Mouse (Mus musculus) hindbrain, embryonic 15.5 days (tissue): ENCODE measurements around the gene Elovl2. TPM values are rescaled to one million over a fixed set of nuclear protein-coding genes. Genes with fewer than 3 reads are reported as not detected.
"Not testable (repeated sequence)": the region's sequence is repeated elsewhere in the genome, so short reads cannot be mapped to it uniquely, and the experiment has no call there.

Experiments used
- ATAC-seq: fragments of 200-750 bp; cut with Nextera tagmentation; 2 replicates; pipeline ENCODE4 v1.8.0; 2017; ENCODE audit warnings: low read depth, moderate number of reproducible peaks, moderate TSS enrichment; ENCODE audit not compliant: low FRiP score
- H3K27ac ChIP-seq: fragments of 300-500 bp; sonication (generic); replicated peaks from 2 replicates; pipeline ENCODE4 v1.5.1; 2015; ENCODE audit warnings: mild to moderate bottlenecking, inconsistent platforms
- H3K27me3 ChIP-seq: fragments of 300-500 bp; sonication (generic); 2 replicates; pipeline ENCODE4 v1.6.1; 2015; ENCODE audit warnings: control low read depth, inconsistent platforms
- H3K36me3 ChIP-seq: fragments of 300-500 bp; sonication (generic); 2 replicates; pipeline ENCODE4 v1.6.1; 2015; ENCODE audit warnings: control low read depth, inconsistent platforms
- H3K4me1 ChIP-seq: fragments of 300-500 bp; sonication (generic); replicated peaks from 2 replicates; pipeline ENCODE4 v1.6.1; 2015; ENCODE audit warnings: control low read depth, inconsistent platforms
- H3K4me2 ChIP-seq: fragments of 300-500 bp; sonication (generic); 2 replicates; pipeline ENCODE4 v1.6.1; 2015; ENCODE audit warnings: moderate library complexity, mild to moderate bottlenecking, inconsistent platforms
- H3K4me3 ChIP-seq: fragments of 300-500 bp; sonication (generic); 2 replicates; pipeline ENCODE4 v1.5.1; 2015; ENCODE audit warnings: mild to moderate bottlenecking, inconsistent platforms
- H3K9ac ChIP-seq: fragments of 300-500 bp; sonication (generic); 2 replicates; pipeline ENCODE4 v1.6.1; 2015; ENCODE audit warnings: inconsistent platforms
- H3K9me3 ChIP-seq: fragments of 300-500 bp; sonication (generic); 2 replicates; pipeline ENCODE4 v1.6.1; 2016; ENCODE audit warnings: control low read depth, inconsistent platforms
- WGBS: fragments of 180-500 bp; shearing (Covaris S2); methylation state at CpG from one replicate; pipeline ENCODE4 v1.1.7; 2015; 5-methylcytosine and 5-hydroxymethylcytosine counted together
- polyA plus RNA-seq: library from polyadenylated mRNA; unstranded; fragments of >200 nt; fragmentation: Nextera tagmentation; extraction: Ambion mirVana; gene quantifications from 2 replicates; pipeline ENCODE4 v1.2.1, GENCODE M21; 2015

The Elovl2 gene
- 35.8 and 40.2 TPM in 2 replicates for polyA plus RNA-seq

- Histone ChIP-seq H3K27ac (peak within 1 kb of the TSS; percentile 80), H3K4me1 (peaks cover 13% of the 10 kb centered on the region), H3K4me2 (peak within 1 kb of the TSS; percentile 59), H3K9ac (peak within 1 kb of the TSS; percentile 78), H3K27me3 (no peaks in the 10 kb centered on the region), H3K9me3 (no peaks in the 10 kb centered on the region), H3K36me3 (no peaks in the 10 kb centered on the region), H3K4me3 (peak within 1 kb of the TSS; percentile 88)
- peak; percentile 95 for ATAC-seq
- 3% methylated on average over 23 of the region's 77 CpGs for WGBS
These were observed at the start of gene Elovl2 for GRCm38 (mm10) chr13:41220304-41220834. Gene Elovl2, minus strand, starts transcription at chr13:41220405.

GRCm38 (mm10) chr13:41267827-41268408 lies 47.7 kb upstream of the Elovl2 start:
- 0 out of 2 replicates have a peak, but pooled peaks cover 4% of the 10 kb centered on the region for H3K36me3 ChIP-seq
- H3K4me2 ChIP-seq: no peak overlapping the region
- H3K27me3 ChIP-seq: no peaks in the 10 kb centered on the region
- no peak overlapping the region for H3K9ac ChIP-seq
- H3K9me3 ChIP-seq: no peaks in the 10 kb centered on the region
- no peak overlapping the region for H3K4me3 ChIP-seq
- ATAC-seq: peak; percentile 73
- H3K27ac ChIP-seq: no peak overlapping the region
- H3K4me1 ChIP-seq: peaks cover 5% of the 10 kb centered on the region; the same call in 1 of the 2 replicates
- 19% methylated on average over 7 of the region's 7 CpGs for whole genome bisulfite sequencing

GRCm38 (mm10) chr13:41263304-41264006 lies 43.2 kb upstream of the Elovl2 start:
- no peak for ATAC-seq
- WGBS: 92% methylated on average over 5 of the region's 5 CpGs
- H3K27ac ChIP-seq: no peak overlapping the region
- no peak overlapping the region for H3K4me2 ChIP-seq
- H3K9me3 ChIP-seq: no peaks in the 10 kb centered on the region
- H3K36me3 ChIP-seq: no peaks in the 10 kb centered on the region
- no peak overlapping the region for H3K4me3 ChIP-seq
- H3K9ac ChIP-seq: no peak overlapping the region
- peaks cover 5% of the 10 kb centered on the region; the same call in 1 of the 2 replicates for H3K4me1 ChIP-seq
- H3K27me3 ChIP-seq: no peaks in the 10 kb centered on the region

GRCm38 (mm10) chr13:41261617-41262016 lies 41.4 kb upstream of the Elovl2 start:
- not testable (repeated sequence) for H3K4me1 ChIP-seq, H3K27me3 ChIP-seq, ATAC-seq, H3K36me3 ChIP-seq, H3K27ac ChIP-seq, H3K4me3 ChIP-seq, H3K9me3 ChIP-seq, H3K4me2 ChIP-seq, H3K9ac ChIP-seq
- WGBS: 95% methylated on average over 8 of the region's 8 CpGs

- no peaks in the 10 kb centered on the region for H3K27me3 ChIP-seq
- ATAC-seq: no peak
- no peaks in the 10 kb centered on the region for H3K36me3 ChIP-seq
- no peak overlapping the region for H3K27ac ChIP-seq
- H3K4me2 ChIP-seq: no peak overlapping the region
- H3K9ac ChIP-seq: no peak overlapping the region
- WGBS: 83% methylated on average over 4 of the region's 4 CpGs
- no peak overlapping the region for H3K4me3 ChIP-seq
- H3K9me3 ChIP-seq: no peaks in the 10 kb centered on the region
- H3K4me1 ChIP-seq: no peaks in the 10 kb centered on the region
These were observed 37.6 kb upstream of the Elovl2 start for GRCm38 (mm10) chr13:41257851-41258250.

- Histone ChIP-seq H3K4me1 (peaks cover 4% of the 10 kb centered on the region), H3K9ac (no peak overlapping the region), H3K27ac (no peak overlapping the region), H3K4me3 (no peak overlapping the region), H3K36me3 (no peaks in the 10 kb centered on the region), H3K4me2 (no peak overlapping the region), H3K27me3 (no peaks in the 10 kb centered on the region), H3K9me3 (no peaks in the 10 kb centered on the region)
- 96% methylated on average over 3 of the region's 3 CpGs for WGBS
- ATAC-seq: no peak
These were observed 36.8 kb upstream of the Elovl2 start for GRCm38 (mm10) chr13:41256962-41257361.

- no peaks in the 10 kb centered on the region for H3K9me3 ChIP-seq
- no peak overlapping the region for H3K9ac ChIP-seq
- no peak for ATAC-seq
- no peak overlapping the region for H3K27ac ChIP-seq
- no peaks in the 10 kb centered on the region for H3K27me3 ChIP-seq
- H3K4me3 ChIP-seq: no peak overlapping the region
- no peak overlapping the region for H3K4me2 ChIP-seq
- H3K36me3 ChIP-seq: no peaks in the 10 kb centered on the region
- peaks cover 12% of the 10 kb centered on the region for H3K4me1 ChIP-seq
- 92% methylated on average over 5 of the region's 5 CpGs for WGBS
These were observed 35.9 kb upstream of the Elovl2 start for GRCm38 (mm10) chr13:41256126-41256525.

GRCm38 (mm10) chr13:41252736-41253135 lies 32.5 kb upstream of the Elovl2 start:
- H3K9ac ChIP-seq: no peak overlapping the region
- no peak overlapping the region for H3K4me3 ChIP-seq
- no peak for ATAC-seq
- no peak overlapping the region for H3K4me2 ChIP-seq
- H3K4me1 ChIP-seq: peaks cover 23% of the 10 kb centered on the region
- H3K36me3 ChIP-seq: no peaks in the 10 kb centered on the region
- WGBS: 94% methylated on average over 7 of the region's 7 CpGs
- no peaks in the 10 kb centered on the region for H3K27me3 ChIP-seq
- H3K27ac ChIP-seq: no peak overlapping the region
- H3K9me3 ChIP-seq: no peaks in the 10 kb centered on the region

GRCm38 (mm10) chr13:41252141-41252540 lies 31.9 kb upstream of the Elovl2 start:
- Histone ChIP-seq H3K4me2 (no peak overlapping the region; the same call in 1 of the 2 replicates), H3K27me3 (no peaks in the 10 kb centered on the region), H3K9ac (no peak overlapping the region), H3K27ac (no peak overlapping the region), H3K4me3 (no peak overlapping the region), H3K9me3 (no peaks in the 10 kb centered on the region), H3K36me3 (no peaks in the 10 kb centered on the region), H3K4me1 (peaks cover 23% of the 10 kb centered on the region)
- no peak for ATAC-seq
- 85% methylated on average over 6 of the region's 6 CpGs for WGBS

- H3K4me3 ChIP-seq: no peak overlapping the region
These were observed 31.5 kb upstream of the Elovl2 start for GRCm38 (mm10) chr13:41251667-41252066.

GRCm38 (mm10) chr13:41251232-41251631 lies 31.0 kb upstream of the Elovl2 start:
- 97% methylated on average over 5 of the region's 5 CpGs for WGBS
- ATAC-seq, H3K27me3 ChIP-seq, H3K27ac ChIP-seq, H3K9me3 ChIP-seq, H3K9ac ChIP-seq, H3K36me3 ChIP-seq: not testable (repeated sequence)
- Histone ChIP-seq H3K4me1 (peaks cover 23% of the 10 kb centered on the region), H3K4me2 (peak overlapping the region; percentile 61), H3K4me3 (peak overlapping the region; percentile 79)

More at GRCm38 (mm10) chr13:41251667-41252066, 31.5 kb upstream of the Elovl2 start:
- no peaks in the 10 kb centered on the region for H3K9me3 ChIP-seq
- ATAC-seq: no peak
- H3K9ac ChIP-seq: no peak overlapping the region
- peaks cover 23% of the 10 kb centered on the region for H3K4me1 ChIP-seq
- 83% methylated on average over 5 of the region's 5 CpGs for WGBS
- no peaks in the 10 kb centered on the region for H3K27me3 ChIP-seq
- no peak overlapping the region; the same call in 1 of the 2 replicates for H3K4me2 ChIP-seq
- H3K36me3 ChIP-seq: no peaks in the 10 kb centered on the region
- no peak overlapping the region for H3K27ac ChIP-seq

GRCm38 (mm10) chr13:41250318-41250981 lies 30.2 kb upstream of the Elovl2 start:
- Histone ChIP-seq H3K4me2 (peak overlapping the region; percentile 61), H3K9ac (peak overlapping the region; percentile 87), H3K4me1 (peaks cover 23% of the 10 kb centered on the region), H3K27ac (peak overlapping the region; percentile 90), H3K36me3 (no peaks in the 10 kb centered on the region), H3K27me3 (no peaks in the 10 kb centered on the region), H3K9me3 (no peaks in the 10 kb centered on the region), H3K4me3 (peak overlapping the region; percentile 79)
- whole genome bisulfite sequencing: under 1% methylated on average over 27 of the region's 27 CpGs
- 0 out of 2 replicates have a peak, but pooled peaks have one; percentile 1 for ATAC-seq
